Mouse (Mus musculus) forebrain, embryonic 13.5 days (tissue): ENCODE measurements at regions not wholly inside any gene's neighbourhood (a gene's known extent, or its start where the extent isn't known, plus 50 kb on each side); places are given as distances from the start of the nearest gene placed in this dataset.
A peak's percentile ranks its signal among the peaks of the same experiment; 100 is the strongest.

Experiments
- ATAC-seq: fragments of 200-750 bp; cut with Nextera tagmentation; 2 replicates; pipeline ENCODE4 v1.8.0; 2017
- H3K27ac ChIP-seq: fragments of 300-500 bp; sonication (generic); 2 replicates; pipeline ENCODE4 v1.5.1; 2015; ENCODE audit warnings: inconsistent platforms, mild to moderate bottlenecking, moderate library complexity
- H3K27me3 ChIP-seq: fragments of 300-500 bp; sonication (generic); 2 replicates; pipeline ENCODE4 v1.6.1; 2015; ENCODE audit warnings: mild to moderate bottlenecking, inconsistent platforms
- H3K36me3 ChIP-seq: fragments of 300-500 bp; sonication (generic); 2 replicates; pipeline ENCODE4 v1.6.1; 2015; ENCODE audit warnings: mild to moderate bottlenecking, inconsistent platforms; ENCODE audit not compliant: poor library complexity, severe bottlenecking
- H3K4me1 ChIP-seq: fragments of 300-500 bp; sonication (generic); 2 replicates; pipeline ENCODE4 v1.6.1; 2015; ENCODE audit warnings: inconsistent platforms
- H3K4me2 ChIP-seq: fragments of 300-500 bp; sonication (generic); 2 replicates; pipeline ENCODE4 v1.6.1; 2015; ENCODE audit warnings: inconsistent platforms, mild to moderate bottlenecking, moderate library complexity
- H3K4me3 ChIP-seq: fragments of 300-500 bp; sonication (generic); 2 replicates; pipeline ENCODE4 v1.5.1; 2015; ENCODE audit warnings: mild to moderate bottlenecking, inconsistent platforms
- H3K9ac ChIP-seq: fragments of 300-500 bp; sonication (generic); 2 replicates; pipeline ENCODE4 v1.6.1; 2015; ENCODE audit warnings: mild to moderate bottlenecking, inconsistent platforms
- H3K9me3 ChIP-seq: fragments of 300-500 bp; sonication (generic); replicated peaks from 2 replicates; pipeline ENCODE4 v1.6.1; 2016; ENCODE audit warnings: inconsistent platforms
- WGBS: fragments of 180-500 bp; shearing (Covaris S2); methylation state at CpG from one replicate; pipeline ENCODE4 v1.1.7; 2015; 5-methylcytosine and 5-hydroxymethylcytosine counted together

GRCm38 (mm10) chr9:41273171-41273781, 111.8 kb upstream of the Ubash3b start:
- peak overlapping the region; percentile 65 for H3K4me2 ChIP-seq
- no peaks in the 10 kb centered on the region for H3K9me3 ChIP-seq
- H3K4me1 ChIP-seq, result peaks cover 19% of the 10 kb centered on the region
- H3K4me3 ChIP-seq, result peak overlapping the region; percentile 37
- peak overlapping the region; percentile 72 for H3K9ac ChIP-seq
- peak; percentile 97 for ATAC-seq
- H3K27ac ChIP-seq, result peak overlapping the region; percentile 95
- no peaks in the 10 kb centered on the region for H3K27me3 ChIP-seq
- H3K36me3 ChIP-seq, result no peaks in the 10 kb centered on the region
- WGBS, result under 1% methylated on average over 18 of the region's 18 CpGs

- peak overlapping the region; percentile 37; the same call in 1 of the 2 replicates for H3K4me3 ChIP-seq
- no peak overlapping the region for H3K9ac ChIP-seq
- H3K9me3 ChIP-seq, result no peaks in the 10 kb centered on the region
- H3K4me1 ChIP-seq, result peaks cover 19% of the 10 kb centered on the region
- 14% methylated on average over 6 of the region's 6 CpGs for WGBS
- ATAC-seq, result peak; percentile 8; the same call in 1 of the 2 replicates
- no peaks in the 10 kb centered on the region for H3K36me3 ChIP-seq
- peak overlapping the region; percentile 65 for H3K4me2 ChIP-seq
- no peaks in the 10 kb centered on the region for H3K27me3 ChIP-seq
- peak overlapping the region; percentile 95 for H3K27ac ChIP-seq
Observed at GRCm38 (mm10) chr9:41272596-41272995, 111.1 kb upstream of the Ubash3b start.

GRCm38 (mm10) chr9:41268112-41268511, 106.6 kb upstream of the Ubash3b start:
- Histone ChIP-seq H3K27ac (no peak overlapping the region), H3K4me1 (peaks cover 16% of the 10 kb centered on the region), H3K4me3 (no peak overlapping the region), H3K9ac (no peak overlapping the region), H3K27me3 (no peaks in the 10 kb centered on the region), H3K9me3 (no peaks in the 10 kb centered on the region), H3K4me2 (no peak overlapping the region), H3K36me3 (no peaks in the 10 kb centered on the region)
- WGBS, result 44% methylated on average over 3 of the region's 3 CpGs
- ATAC-seq, result no peak

- 59% methylated on average over 6 of the region's 6 CpGs for WGBS
- H3K9ac ChIP-seq, result no peak overlapping the region
- no peak overlapping the region for H3K27ac ChIP-seq
- no peaks in the 10 kb centered on the region for H3K27me3 ChIP-seq
- H3K4me1 ChIP-seq, result peaks cover 8% of the 10 kb centered on the region
- ATAC-seq, result no peak
- no peak overlapping the region for H3K4me2 ChIP-seq
- no peaks in the 10 kb centered on the region for H3K36me3 ChIP-seq
- H3K4me3 ChIP-seq, result no peak overlapping the region
- no peaks in the 10 kb centered on the region for H3K9me3 ChIP-seq
Observed at GRCm38 (mm10) chr9:41264485-41264884, 103.0 kb upstream of the Ubash3b start.

GRCm38 (mm10) chr9:41257244-41257643, 95.7 kb upstream of the Ubash3b start:
- no peaks in the 10 kb centered on the region for H3K9me3 ChIP-seq
- no peak overlapping the region for H3K4me3 ChIP-seq
- no peak overlapping the region for H3K27ac ChIP-seq
- no peak overlapping the region for H3K9ac ChIP-seq
- no peaks in the 10 kb centered on the region for H3K36me3 ChIP-seq
- 0 out of 2 replicates have a peak, but pooled peaks cover 5% of the 10 kb centered on the region for H3K4me1 ChIP-seq
- no peak for ATAC-seq
- 89% methylated on average over 1 of the region's 1 CpGs for WGBS
- no peaks in the 10 kb centered on the region for H3K27me3 ChIP-seq
- H3K4me2 ChIP-seq, result no peak overlapping the region

GRCm38 (mm10) chr9:41242372-41242771, 80.9 kb upstream of the Ubash3b start:
- Histone ChIP-seq H3K4me1 (no peaks in the 10 kb centered on the region), H3K36me3 (no peaks in the 10 kb centered on the region), H3K4me3 (no peak overlapping the region), H3K27me3 (no peaks in the 10 kb centered on the region), H3K9ac (no peak overlapping the region), H3K27ac (no peak overlapping the region), H3K9me3 (no peaks in the 10 kb centered on the region), H3K4me2 (no peak overlapping the region)
- WGBS, result 82% methylated on average over 7 of the region's 7 CpGs
- no peak for ATAC-seq

- Histone ChIP-seq H3K9ac (no peak overlapping the region), H3K9me3 (peaks cover 3% of the 10 kb centered on the region; the same call in 1 of the 2 replicates), H3K4me3 (no peak overlapping the region), H3K27me3 (no peaks in the 10 kb centered on the region), H3K4me1 (no peaks in the 10 kb centered on the region), H3K36me3 (no peaks in the 10 kb centered on the region), H3K27ac (no peak overlapping the region), H3K4me2 (no peak overlapping the region)
- ATAC-seq, result no peak
- WGBS, result 79% methylated on average over 5 of the region's 5 CpGs
Observed at GRCm38 (mm10) chr9:41239097-41239451, 77.6 kb upstream of the Ubash3b start.

GRCm38 (mm10) chr9:41238395-41239096, 77.0 kb upstream of the Ubash3b start:
- Histone ChIP-seq H3K4me2 (no peak overlapping the region), H3K9me3 (peaks cover 3% of the 10 kb centered on the region; the same call in 1 of the 2 replicates), H3K9ac (no peak overlapping the region), H3K4me1 (no peaks in the 10 kb centered on the region), H3K36me3 (no peaks in the 10 kb centered on the region), H3K27ac (no peak overlapping the region), H3K4me3 (no peak overlapping the region), H3K27me3 (no peaks in the 10 kb centered on the region)
- ATAC-seq, result no peak
- 84% methylated on average over 5 of the region's 5 CpGs for WGBS

GRCm38 (mm10) chr9:41237265-41237664, 75.8 kb upstream of the Ubash3b start:
- no peak overlapping the region for H3K4me3 ChIP-seq
- no peaks in the 10 kb centered on the region for H3K36me3 ChIP-seq
- H3K9ac ChIP-seq, result no peak overlapping the region
- H3K9me3 ChIP-seq, result peaks cover 3% of the 10 kb centered on the region; the same call in 1 of the 2 replicates
- WGBS, result 23% methylated on average over 5 of the region's 5 CpGs
- H3K4me1 ChIP-seq, result no peaks in the 10 kb centered on the region
- 0 out of 2 replicates have a peak overlapping the region, but pooled peaks have one; percentile 10 for H3K27ac ChIP-seq
- H3K27me3 ChIP-seq, result no peaks in the 10 kb centered on the region
- no peak overlapping the region for H3K4me2 ChIP-seq
- no peak for ATAC-seq

GRCm38 (mm10) chr9:41229225-41229582, 67.7 kb upstream of the Ubash3b start:
- H3K9me3 ChIP-seq, result no peaks in the 10 kb centered on the region
- WGBS, result 9% methylated on average over 5 of the region's 5 CpGs
- H3K27me3 ChIP-seq, result no peaks in the 10 kb centered on the region
- H3K4me1 ChIP-seq, result peaks cover 31% of the 10 kb centered on the region
- peak overlapping the region; percentile 39 for H3K4me3 ChIP-seq
- no peaks in the 10 kb centered on the region for H3K36me3 ChIP-seq
- H3K4me2 ChIP-seq, result peak overlapping the region; percentile 67
- ATAC-seq, result no peak; the same call in 1 of the 2 replicates
- H3K27ac ChIP-seq, result peak overlapping the region; percentile 90
- peak overlapping the region; percentile 68 for H3K9ac ChIP-seq

- peak overlapping the region; percentile 90 for H3K27ac ChIP-seq
- no peaks in the 10 kb centered on the region for H3K9me3 ChIP-seq
- H3K4me1 ChIP-seq, result peaks cover 37% of the 10 kb centered on the region
- no peaks in the 10 kb centered on the region for H3K27me3 ChIP-seq
- peak; percentile 95 for ATAC-seq
- H3K4me2 ChIP-seq, result peak overlapping the region; percentile 67
- H3K9ac ChIP-seq, result peak overlapping the region; percentile 68
- peak overlapping the region; percentile 39 for H3K4me3 ChIP-seq
- H3K36me3 ChIP-seq, result no peaks in the 10 kb centered on the region
- WGBS, result 5% methylated on average over 29 of the region's 29 CpGs
Observed at GRCm38 (mm10) chr9:41228425-41229224, 67.1 kb upstream of the Ubash3b start.

- Histone ChIP-seq H3K4me2 (no peak overlapping the region), H3K27me3 (no peaks in the 10 kb centered on the region), H3K9ac (no peak overlapping the region), H3K9me3 (no peaks in the 10 kb centered on the region), H3K27ac (no peak overlapping the region), H3K4me3 (no peak overlapping the region), H3K36me3 (no peaks in the 10 kb centered on the region), H3K4me1 (peaks cover 24% of the 10 kb centered on the region)
- no peak for ATAC-seq
- 28% methylated on average over 11 of the region's 11 CpGs for WGBS
Observed at GRCm38 (mm10) chr9:41223406-41223805, 61.9 kb upstream of the Ubash3b start.
